ENCODE assay signal across 10 mouse cellular contexts in the genomic region with DNA sequence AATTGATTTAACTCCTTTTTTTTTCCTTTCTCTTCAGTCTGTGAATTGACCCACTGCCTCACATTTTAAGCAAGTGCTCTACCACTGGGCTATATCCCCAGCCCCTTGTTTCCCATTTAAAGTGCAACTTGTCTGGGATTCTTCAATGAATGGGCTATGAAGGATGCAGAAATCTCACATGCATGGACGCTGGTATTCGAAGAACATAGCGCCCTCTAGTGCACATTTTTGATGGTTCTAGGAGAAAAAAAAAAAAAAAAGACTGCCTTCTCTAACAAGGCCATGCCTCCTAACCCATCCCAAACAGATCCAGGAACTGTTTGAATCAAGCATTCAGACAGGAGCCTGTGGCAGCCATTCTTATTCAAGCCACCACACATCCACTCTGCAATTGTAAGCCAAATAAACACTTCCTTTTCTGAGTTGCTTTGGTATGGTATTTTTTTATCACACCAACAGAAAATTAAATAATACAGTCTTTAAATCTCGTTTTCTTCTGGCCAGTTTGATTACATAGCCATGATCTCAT. TPM values are rescaled to one million over a fixed set of nuclear protein-coding genes. Genes with fewer than 3 reads are reported as not detected.
A peak's percentile ranks its signal among the peaks of the same experiment; 100 is the strongest.
DNase-seq lines count a peak whose midpoint lies in the region; ATAC-seq and TF ChIP-seq lines count a peak whose summit lies in the region.
"Had no signal": no experiment of that assay in that cellular context is flagged by ENCODE, and none has a peak within 500 bp of the region (broad histone marks: within the 10 kb centered on the region; RNA-seq: fewer than 3 reads in every experiment).

No protein-coding gene starts in this region.

- 0 out of 2 replicates have a peak, but pooled peaks cover 3% of the 10 kb centered on the region for H3K4me1 ChIP-seq in intestine, embryonic 14.5 days (replicated peaks; ENCODE audit: control insufficient read depth, insufficient read depth, low read length)
- no peaks in the 10 kb centered on the region for H3K4me1 ChIP-seq in intestine, embryonic 16.5 days (ENCODE audit: control insufficient read depth, insufficient read depth, low read length)
- no peaks in the 10 kb centered on the region for H3K4me1 ChIP-seq in forebrain, postnatal 0 days (ENCODE audit: insufficient read depth)
- H3K4me1 ChIP-seq: embryonic facial prominence, embryonic 12.5 days had no signal

- H3K9me3 ChIP-seq in intestine, embryonic 14.5 days (ENCODE audit: control insufficient read depth, low read length), result no peaks in the 10 kb centered on the region
- no peaks in the 10 kb centered on the region for H3K9me3 ChIP-seq in intestine, embryonic 16.5 days (ENCODE audit: control insufficient read depth, low read length)
- no peaks in the 10 kb centered on the region for H3K9me3 ChIP-seq in forebrain, postnatal 0 days (ENCODE audit: low read length)
- H3K9me3 ChIP-seq: embryonic facial prominence, embryonic 12.5 days; liver, embryonic 13.5 days had no signal

- ATAC-seq in intestine, embryonic 14.5 days (replicated peaks; ENCODE audit: low FRiP score, low TSS enrichment, low read depth), result 0 out of 2 replicates have a peak, but pooled peaks have one; percentile 20
- no peak for ATAC-seq in intestine, embryonic 16.5 days
- ATAC-seq in forebrain, postnatal 0 days, result peak; percentile 61
- peak; percentile 68 for ATAC-seq in megakaryocyte progenitor cell, adult 5-6 weeks (replicated peaks; ENCODE audit: poor library complexity)

- H3K4me2 ChIP-seq in intestine, embryonic 14.5 days (ENCODE audit: low read length), result no peak overlapping the region
- H3K4me2 ChIP-seq in intestine, embryonic 16.5 days (ENCODE audit: low read depth, low read length), result no peak overlapping the region
- no peak overlapping the region for H3K4me2 ChIP-seq in forebrain, postnatal 0 days (ENCODE audit: low read depth)
- H3K4me2 ChIP-seq: embryonic facial prominence, embryonic 12.5 days; liver, embryonic 13.5 days had no signal

- peak; percentile 74 for TF ChIP-seq CTCF in forebrain, postnatal 0 days (IDR thresholded peaks at IDR 0.05; ENCODE audit: low read depth)

- H3K36me3 ChIP-seq in intestine, embryonic 14.5 days (ENCODE audit: control insufficient read depth, insufficient read depth, low read length), result no peaks in the 10 kb centered on the region
- no peaks in the 10 kb centered on the region for H3K36me3 ChIP-seq in intestine, embryonic 16.5 days (ENCODE audit: control insufficient read depth, insufficient read depth, low read length)
- no peaks in the 10 kb centered on the region for H3K36me3 ChIP-seq in forebrain, postnatal 0 days (ENCODE audit: insufficient read depth)
- H3K36me3 ChIP-seq: embryonic facial prominence, embryonic 12.5 days; liver, embryonic 13.5 days had no signal

- no peaks in the 10 kb centered on the region for H3K27me3 ChIP-seq in intestine, embryonic 14.5 days (replicated peaks; ENCODE audit: control insufficient read depth, insufficient read depth, low read length)
- no peaks in the 10 kb centered on the region for H3K27me3 ChIP-seq in intestine, embryonic 16.5 days (replicated peaks; ENCODE audit: control insufficient read depth, insufficient read depth, low read length)
- no peaks in the 10 kb centered on the region for H3K27me3 ChIP-seq in forebrain, postnatal 0 days (ENCODE audit: insufficient read depth, low read length)
- H3K27me3 ChIP-seq: embryonic facial prominence, embryonic 12.5 days; liver, embryonic 13.5 days had no signal

- H3K4me3 ChIP-seq in intestine, embryonic 14.5 days (ENCODE audit: low read depth, low read length), result no peak overlapping the region
- H3K4me3 ChIP-seq in intestine, embryonic 16.5 days (ENCODE audit: low read length), result no peak overlapping the region
- no peak overlapping the region for H3K4me3 ChIP-seq in forebrain, postnatal 0 days (ENCODE audit: low read depth, low read length)
- H3K4me3 ChIP-seq: embryonic facial prominence, embryonic 12.5 days; liver, embryonic 13.5 days had no signal

- no peak for DNase-seq in intestine, embryonic 14.5 days (ENCODE audit: low spot score)
- DNase-seq in 416B (ENCODE audit: low read depth) (peak; percentile 81), MEL-GATA-1-ER (ENCODE audit: extremely low read depth, low read depth) (peak; percentile 16)
- DNase-seq in forebrain, postnatal 0 days, result peak; percentile 83
- no peak for DNase-seq in ovary, adult 18-20 months (ENCODE audit: low spot score)
- DNase-seq in adrenal gland, adult 8-10 months, result no peak
- DNase-seq: liver, embryonic 13.5 days had no signal

- WGBS in intestine, embryonic 14.5 days, result 22% methylated on average over 4 of the region's 4 CpGs
- 21% methylated on average over 4 of the region's 4 CpGs for WGBS in intestine, embryonic 16.5 days
- 19% methylated on average over 4 of the region's 4 CpGs for WGBS in forebrain, postnatal 0 days

- no peak overlapping the region for H3K9ac ChIP-seq in intestine, embryonic 14.5 days (ENCODE audit: low read length)
- H3K9ac ChIP-seq in intestine, embryonic 16.5 days (ENCODE audit: low read depth, low read length), result no peak overlapping the region
- H3K9ac ChIP-seq in forebrain, postnatal 0 days, result no peak overlapping the region
- H3K9ac ChIP-seq: embryonic facial prominence, embryonic 12.5 days; liver, embryonic 13.5 days had no signal

- H3K27ac ChIP-seq in intestine, embryonic 14.5 days (ENCODE audit: low read depth), result no peak overlapping the region
- H3K27ac ChIP-seq in intestine, embryonic 16.5 days (ENCODE audit: low read length), result no peak overlapping the region
- no peak overlapping the region for H3K27ac ChIP-seq in forebrain, postnatal 0 days (ENCODE audit: low read depth, low read length)
- H3K27ac ChIP-seq: embryonic facial prominence, embryonic 12.5 days; liver, embryonic 13.5 days had no signal

RNA-seq across cellular contexts. Expression of gene Gimap8, which starts 4.2 kb away (rescaled TPM):
- 0.73 and 0.77 TPM in 2 replicates for polyA plus RNA-seq in intestine, embryonic 14.5 days (2014; fragmentation: Nextera tagmentation; extraction: Ambion mirVana)
- polyA plus RNA-seq in intestine, embryonic 16.5 days (2015; fragmentation: Nextera tagmentation; extraction: Ambion mirVana), result 1.7 TPM in 2 replicates
- 0.69 and 2.2 TPM in 2 replicates for total RNA-seq in forebrain, postnatal 0 days (2014; rRNA removed)
- 0.45 and 0.46 TPM in 2 replicates for polyA plus RNA-seq in forebrain, postnatal 0 days (2015; fragmentation: Nextera tagmentation; extraction: Ambion mirVana)
- total RNA-seq in megakaryocyte progenitor cell, adult 5-6 weeks (2015), result 0.27 and 1.1 TPM in 2 replicates
- total RNA-seq in megakaryocyte progenitor cell, adult 5-6 weeks (2017), result 0.50 and 2.0 TPM in 2 replicates
- total RNA-seq in adrenal gland, adult 8-10 months (2022), result 10 to 100 TPM in 2 of 4 experiments, 1 to 10 TPM in 2; 9.1 to 15.2 (median 11.7) TPM

RNA-seq across cellular contexts. Expression of gene AI854703, which starts 16.3 kb away (rescaled TPM):
- 0.70 and 1.0 TPM in 2 replicates for polyA plus RNA-seq in intestine, embryonic 14.5 days (2014; fragmentation: Nextera tagmentation; extraction: Ambion mirVana)
- polyA plus RNA-seq in intestine, embryonic 16.5 days (2015; fragmentation: Nextera tagmentation; extraction: Ambion mirVana), result 0.95 and 1.1 TPM in 2 replicates
- total RNA-seq in forebrain, postnatal 0 days (2014; rRNA removed), result 24.4 and 24.5 TPM in 2 replicates
- 18.5 and 23.8 TPM in 2 replicates for polyA plus RNA-seq in forebrain, postnatal 0 days (2015; fragmentation: Nextera tagmentation; extraction: Ambion mirVana)
- 0.07 and 0.64 TPM in 2 replicates for total RNA-seq in megakaryocyte progenitor cell, adult 5-6 weeks (2015)
- total RNA-seq in megakaryocyte progenitor cell, adult 5-6 weeks (2017), result 0.08 and 0.61 TPM in 2 replicates
- 1 to 10 TPM; 1.9 to 6.3 (median 4.1) TPM for total RNA-seq in adrenal gland, adult 8-10 months (2022)

RNA-seq across cellular contexts. Expression of gene Gimap9, which starts 33.1 kb away (rescaled TPM):
- 14.1 and 15.9 TPM in 2 replicates for polyA plus RNA-seq in intestine, embryonic 14.5 days (2014; fragmentation: Nextera tagmentation; extraction: Ambion mirVana)
- polyA plus RNA-seq in intestine, embryonic 16.5 days (2015; fragmentation: Nextera tagmentation; extraction: Ambion mirVana), result 15.9 and 16.5 TPM in 2 replicates
- total RNA-seq in forebrain, postnatal 0 days (2014; rRNA removed), result 1.4 and 1.5 TPM in 2 replicates
- 0.79 and 1.3 TPM in 2 replicates for polyA plus RNA-seq in forebrain, postnatal 0 days (2015; fragmentation: Nextera tagmentation; extraction: Ambion mirVana)
- 10.7 and 14.5 TPM in 2 replicates for total RNA-seq in megakaryocyte progenitor cell, adult 5-6 weeks (2015)
- total RNA-seq in megakaryocyte progenitor cell, adult 5-6 weeks (2017), result 17.2 and 29.9 TPM in 2 replicates
- 1 to 10 TPM; 6.9 to 8.3 (median 7.0) TPM for total RNA-seq in adrenal gland, adult 8-10 months (2022)

RNA-seq across cellular contexts. Expression of gene Zfp775, which starts 41.0 kb away (rescaled TPM):
- 7.4 and 8.3 TPM in 2 replicates for polyA plus RNA-seq in intestine, embryonic 14.5 days (2014; fragmentation: Nextera tagmentation; extraction: Ambion mirVana)
- polyA plus RNA-seq in intestine, embryonic 16.5 days (2015; fragmentation: Nextera tagmentation; extraction: Ambion mirVana), result 5.2 and 6.1 TPM in 2 replicates
- 10.2 and 10.3 TPM in 2 replicates for total RNA-seq in forebrain, postnatal 0 days (2014; rRNA removed)
- polyA plus RNA-seq in forebrain, postnatal 0 days (2015; fragmentation: Nextera tagmentation; extraction: Ambion mirVana), result 8.9 and 11.5 TPM in 2 replicates
- total RNA-seq in megakaryocyte progenitor cell, adult 5-6 weeks (2015), result 0.78 and 0.96 TPM in 2 replicates
- total RNA-seq in megakaryocyte progenitor cell, adult 5-6 weeks (2017), result 1.00 and 2.0 TPM in 2 replicates
- 10 to 100 TPM; 10.8 to 14.9 (median 13.4) TPM for total RNA-seq in adrenal gland, adult 8-10 months (2022)

RNA-seq across cellular contexts. Expression of gene Gimap4, which starts 41.5 kb away (rescaled TPM):
- 18.3 and 19.1 TPM in 2 replicates for polyA plus RNA-seq in intestine, embryonic 14.5 days (2014; fragmentation: Nextera tagmentation; extraction: Ambion mirVana)
- 21.2 and 23.2 TPM in 2 replicates for polyA plus RNA-seq in intestine, embryonic 16.5 days (2015; fragmentation: Nextera tagmentation; extraction: Ambion mirVana)
- total RNA-seq in forebrain, postnatal 0 days (2014; rRNA removed), result 0.52 and 2.1 TPM in 2 replicates
- 0.48 and 0.70 TPM in 2 replicates for polyA plus RNA-seq in forebrain, postnatal 0 days (2015; fragmentation: Nextera tagmentation; extraction: Ambion mirVana)
- 0.39 and 1.7 TPM in 2 replicates for total RNA-seq in megakaryocyte progenitor cell, adult 5-6 weeks (2015)
- 2.9 and 3.1 TPM in 2 replicates for total RNA-seq in megakaryocyte progenitor cell, adult 5-6 weeks (2017)
- 10 to 100 TPM; 29.1 to 56.5 (median 49.4) TPM for total RNA-seq in adrenal gland, adult 8-10 months (2022)

Comparison
In these comparisons a context has a peak if more than half of its experiments do, and no peak if none do; other contexts are left out.
1. DNase-seq: peak in 416B (single experiment), MEL-GATA-1-ER (single experiment) and forebrain, postnatal 0 days (single experiment); none in intestine, embryonic 14.5 days (single experiment), ovary, adult 18-20 months (single experiment) and adrenal gland, adult 8-10 months (single experiment).